Mouse (Mus musculus) urinary bladder, postnatal 10 days (tissue): ENCODE measurements around the gene Cdkl5.

Source experiments
- DNase-seq: peaks from one replicate; pipeline ENCODE4 v3.0.0; 2022; ENCODE audit warnings: low spot score

The Cdkl5 gene

DNA sequence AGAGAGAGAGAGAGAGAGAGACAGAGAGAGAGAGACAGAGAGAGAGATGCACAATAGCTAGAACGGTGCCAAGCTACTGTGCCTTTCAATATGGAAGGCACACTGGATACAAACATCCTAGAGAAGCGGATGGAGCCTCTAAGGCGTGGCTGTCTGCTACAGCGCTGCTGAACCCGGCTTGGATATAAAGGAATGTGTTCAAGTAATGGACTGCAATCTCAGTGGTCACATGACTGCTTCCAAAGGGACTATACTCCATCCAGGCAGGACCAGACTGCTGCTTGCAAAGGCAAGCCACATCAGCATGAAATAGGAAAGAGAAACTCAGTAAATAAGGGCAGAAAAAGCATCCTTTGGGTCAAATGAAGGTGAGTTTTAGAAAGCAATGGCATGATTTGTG lies 258.9 kb downstream of the Cdkl5 start, which contains the start of gene Ppef1:
Gene Ppef1, minus strand, starts transcription at position 116 of the 400 bp plus-strand sequence.
- no peak for DNase-seq
